Mouse (Mus musculus) embryonic facial prominence, embryonic 15.5 days (tissue): ENCODE measurements around the gene Cyp4a32. TPM values are rescaled to one million over a fixed set of nuclear protein-coding genes. Genes with fewer than 3 reads are reported as not detected.

Source experiments
- ATAC-seq: fragments of 200-750 bp; cut with Nextera tagmentation; 2 replicates; pipeline ENCODE4 v1.8.0; 2017; ENCODE audit warnings: low read depth, moderate TSS enrichment; ENCODE audit not compliant: insufficient number of reproducible peaks, low FRiP score, low TSS enrichment
- H3K27ac ChIP-seq: fragments of 300-500 bp; sonication (generic); replicated peaks from 2 replicates; pipeline ENCODE4 v1.5.1; 2015; ENCODE audit warnings: mild to moderate bottlenecking, inconsistent platforms
- H3K27me3 ChIP-seq: fragments of 300-500 bp; sonication (generic); 2 replicates; pipeline ENCODE4 v1.6.1; 2015; ENCODE audit warnings: inconsistent platforms
- H3K36me3 ChIP-seq: fragments of 300-500 bp; sonication (generic); 2 replicates; pipeline ENCODE4 v1.6.1; 2015; ENCODE audit warnings: mild to moderate bottlenecking, inconsistent platforms
- H3K4me1 ChIP-seq: fragments of 300-500 bp; sonication (generic); 2 replicates; pipeline ENCODE4 v1.6.1; 2015; ENCODE audit warnings: inconsistent platforms
- H3K4me2 ChIP-seq: fragments of 300-500 bp; sonication (generic); replicated peaks from 2 replicates; pipeline ENCODE4 v1.6.1; 2015; ENCODE audit warnings: mild to moderate bottlenecking, inconsistent platforms
- H3K4me3 ChIP-seq: fragments of 300-500 bp; sonication (generic); replicated peaks from 2 replicates; pipeline ENCODE4 v1.5.1; 2015; ENCODE audit warnings: mild to moderate bottlenecking, inconsistent platforms
- H3K9ac ChIP-seq: fragments of 300-500 bp; sonication (generic); 2 replicates; pipeline ENCODE4 v1.6.1; 2015; ENCODE audit warnings: inconsistent platforms
- H3K9me3 ChIP-seq: fragments of 300-500 bp; sonication (generic); replicated peaks from 2 replicates; pipeline ENCODE4 v1.6.1; 2016; ENCODE audit warnings: inconsistent platforms
- WGBS: fragments of 180-500 bp; shearing (Covaris S2); methylation state at CpG from one replicate; pipeline ENCODE4 v1.1.7; 2015; 5-methylcytosine and 5-hydroxymethylcytosine counted together
- polyA plus RNA-seq: library from polyadenylated mRNA; unstranded; fragments of >200 nt; fragmentation: Nextera tagmentation; extraction: Ambion mirVana; gene quantifications from 2 replicates; pipeline ENCODE4 v1.2.1, GENCODE M21; 2015

The Cyp4a32 gene
- polyA plus RNA-seq, 1 experiment from 2014 or later: not detected

DNA sequence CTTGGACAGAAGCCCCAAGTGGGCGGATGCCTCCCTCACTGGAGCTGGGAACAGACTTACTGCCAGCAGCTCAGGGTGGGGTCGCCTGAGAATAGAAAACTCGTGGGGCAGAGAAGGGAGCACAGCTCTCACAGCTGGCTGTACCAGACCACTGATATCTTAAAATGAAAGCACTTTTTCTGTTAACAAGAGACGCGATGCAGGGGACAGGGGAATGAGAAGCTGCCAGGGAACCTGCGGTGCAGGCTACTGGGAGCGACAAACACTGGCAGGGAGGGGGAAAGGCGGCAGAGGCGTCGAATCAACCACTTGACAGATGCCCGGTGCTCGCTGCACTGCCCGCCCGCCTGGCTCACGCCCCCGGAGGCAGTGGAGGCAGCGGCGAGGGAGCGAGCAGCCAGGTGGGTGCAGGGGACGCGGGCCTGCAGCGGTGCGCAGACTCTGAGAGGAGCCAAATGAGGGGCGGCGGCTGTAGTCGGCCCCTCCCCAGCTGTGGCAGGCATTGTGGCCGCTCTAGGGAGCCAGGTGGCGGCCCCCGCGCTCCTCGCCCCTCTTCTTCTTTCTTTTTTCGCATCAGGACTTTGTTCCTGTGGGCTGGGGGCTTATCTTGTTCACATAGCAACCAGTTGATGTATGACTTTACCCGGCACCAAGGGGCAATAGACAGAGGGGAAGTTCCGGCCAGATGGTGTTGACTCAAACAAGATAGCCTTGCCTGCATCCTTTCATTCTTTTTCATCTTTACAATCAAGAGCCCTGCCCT, 56.5 kb downstream of the Cyp4a32 start:
- Histone ChIP-seq H3K27ac (no peak overlapping the region), H3K9me3 (no peaks in the 10 kb centered on the region), H3K4me1 (peaks cover 6% of the 10 kb centered on the region), H3K27me3 (peaks cover 3% of the 10 kb centered on the region; the same call in 1 of the 2 replicates), H3K36me3 (no peaks in the 10 kb centered on the region), H3K4me2 (peak overlapping the region; percentile 78), H3K9ac (no peak overlapping the region), H3K4me3 (peak overlapping the region; percentile 38)
- 2% methylated on average over 34 of the region's 34 CpGs for whole genome bisulfite sequencing
- no peak; the same call in 1 of the 2 replicates for ATAC-seq

DNA sequence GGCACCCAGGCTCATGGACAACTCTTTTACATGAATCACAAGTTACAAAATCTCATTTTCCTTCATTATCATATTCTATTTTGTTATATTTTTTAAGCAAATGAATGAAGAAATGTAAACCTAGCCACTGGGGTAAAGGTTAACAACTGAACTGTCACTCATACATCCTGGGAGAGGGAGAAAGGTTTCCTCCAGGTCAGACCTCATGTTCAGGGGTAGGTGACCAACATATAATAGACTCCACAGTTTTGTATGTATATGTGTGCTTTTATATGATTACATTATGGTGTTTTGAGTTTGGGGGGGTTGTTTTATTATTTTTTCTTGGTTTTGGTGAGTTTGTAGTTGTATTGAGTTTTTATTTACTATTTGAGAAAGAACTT, 57.1 kb downstream of the Cyp4a32 start:
- no peak for ATAC-seq

DNA sequence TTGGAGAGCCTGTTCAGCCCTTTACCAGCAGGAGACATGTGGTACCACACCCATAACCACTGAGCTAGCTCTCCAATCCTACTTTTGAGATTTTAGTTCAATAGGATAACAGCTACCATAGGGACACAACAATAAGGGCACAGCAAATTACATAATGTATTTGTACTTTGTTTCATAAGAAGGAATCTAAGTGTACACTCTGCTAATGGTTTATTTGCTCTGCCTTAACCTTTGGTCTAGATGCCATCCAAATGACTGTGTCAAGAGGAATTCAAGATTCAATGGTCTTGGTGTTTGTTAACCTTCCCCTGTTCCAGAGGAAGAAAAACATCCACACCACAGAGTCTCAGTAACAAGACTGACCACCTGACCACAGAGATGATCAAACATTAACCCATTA, 58.4 kb downstream of the Cyp4a32 start:
- no peak overlapping the region for H3K4me2 ChIP-seq
- H3K4me1 ChIP-seq: peaks cover 6% of the 10 kb centered on the region
- peaks cover 3% of the 10 kb centered on the region; the same call in 1 of the 2 replicates for H3K27me3 ChIP-seq
- ATAC-seq: no peak
- H3K36me3 ChIP-seq: no peaks in the 10 kb centered on the region
- no peak overlapping the region for H3K27ac ChIP-seq
- no peak overlapping the region for H3K4me3 ChIP-seq
- H3K9me3 ChIP-seq: no peaks in the 10 kb centered on the region
- no peak overlapping the region for H3K9ac ChIP-seq

More for the DNA sequence above, 57.1 kb downstream of the Cyp4a32 start:
- Histone ChIP-seq H3K27me3 (peaks cover 3% of the 10 kb centered on the region; the same call in 1 of the 2 replicates), H3K27ac (no peak overlapping the region), H3K4me1 (peaks cover 6% of the 10 kb centered on the region), H3K4me3 (no peak overlapping the region), H3K4me2 (0 out of 2 replicates have a peak overlapping the region, but pooled peaks have one; percentile 78), H3K36me3 (no peaks in the 10 kb centered on the region), H3K9ac (no peak overlapping the region), H3K9me3 (no peaks in the 10 kb centered on the region)

Other genes starting within 250 kb of the Cyp4a32 start
- gene Cyp4a12b, start 189.3 kb upstream of the Cyp4a32 start, polyA plus RNA-seq: 2.3 and 5.3 TPM in 2 replicates
- not detected in 2 replicates for gene Cyp4a30b, start 148.4 kb upstream of the Cyp4a32 start, polyA plus RNA-seq
- gene Cyp4a14, start 104.8 kb upstream of the Cyp4a32 start, polyA plus RNA-seq: not detected in 2 replicates
- gene Cyp4a10, start 82.7 kb upstream of the Cyp4a32 start, polyA plus RNA-seq: not detected in 2 replicates
- gene Cyp4a31, start 37.3 kb upstream of the Cyp4a32 start, polyA plus RNA-seq: not detected in 2 replicates
- 4.3 and 4.4 TPM in 2 replicates for gene Cyp4b1, start 46.8 kb downstream of the Cyp4a32 start, polyA plus RNA-seq
- gene Efcab14, start 136.8 kb downstream of the Cyp4a32 start, polyA plus RNA-seq: 41.1 and 45.7 TPM in 2 replicates
- 0.35 TPM in 2 replicates for gene Tex38, start 180.0 kb downstream of the Cyp4a32 start, polyA plus RNA-seq
- gene Atpaf1, start 183.8 kb downstream of the Cyp4a32 start, polyA plus RNA-seq: 49.6 and 51.1 TPM in 2 replicates
- 14.5 and 15.5 TPM in 2 replicates for gene Mob3c, start 227.1 kb downstream of the Cyp4a32 start, polyA plus RNA-seq
- gene Mknk1, start 238.2 kb downstream of the Cyp4a32 start, polyA plus RNA-seq: 33.1 and 33.2 TPM in 2 replicates